Mouse (Mus musculus) cerebellum, adult 11-12 months (tissue): ENCODE measurements around the gene Hexb.
A peak's percentile ranks its signal among the peaks of the same experiment; 100 is the strongest.

Experiments
- DNase-seq: peaks from one replicate; pipeline ENCODE4 v3.0.0; 2022

Hexb gene

GRCm38 (mm10) chr13:97197932-97198562 lies at the start of gene Hexb:
Gene Hexb (minus strand): TSS chr13:97198357.
- DNase-seq = peak; percentile 86

GRCm38 (mm10) chr13:97247754-97248153 lies 49.6 kb upstream of the Hexb start:
- DNase-seq = no peak

GRCm38 (mm10) chr13:97246217-97246616 lies 48.1 kb upstream of the Hexb start:
- DNase-seq = no peak

- DNase-seq = no peak
Observed at GRCm38 (mm10) chr13:97245157-97245556, 47.0 kb upstream of the Hexb start.

GRCm38 (mm10) chr13:97244712-97245105 lies 46.6 kb upstream of the Hexb start:
- no peak for DNase-seq

GRCm38 (mm10) chr13:97243962-97244711 lies 46.0 kb upstream of the Hexb start:
- no peak for DNase-seq

GRCm38 (mm10) chr13:97242716-97243115 lies 44.6 kb upstream of the Hexb start:
- no peak for DNase-seq

GRCm38 (mm10) chr13:97241787-97242280 lies 43.7 kb upstream of the Hexb start:
- no peak for DNase-seq

- peak; percentile 40 for DNase-seq
Observed at GRCm38 (mm10) chr13:97240965-97241786, 43.0 kb upstream of the Hexb start, which contains the start of gene Enc1. Gene Enc1 (plus strand): TSS chr13:97241105.

GRCm38 (mm10) chr13:97240279-97240964 lies 42.3 kb upstream of the Hexb start:
- peak; percentile 33 for DNase-seq

- peak; percentile 26 for DNase-seq
Observed at GRCm38 (mm10) chr13:97239343-97240180, 41.4 kb upstream of the Hexb start.

GRCm38 (mm10) chr13:97238181-97238981 lies 40.2 kb upstream of the Hexb start:
- no peak for DNase-seq

- DNase-seq = no peak
Observed at GRCm38 (mm10) chr13:97237700-97238099, 39.5 kb upstream of the Hexb start.

- DNase-seq = no peak
Observed at GRCm38 (mm10) chr13:97235911-97236310, 37.8 kb upstream of the Hexb start.

- DNase-seq = peak; percentile 51
Observed at GRCm38 (mm10) chr13:97234785-97235417, 36.7 kb upstream of the Hexb start.

GRCm38 (mm10) chr13:97233092-97233491 lies 34.9 kb upstream of the Hexb start:
- no peak for DNase-seq

- no peak for DNase-seq
Observed at GRCm38 (mm10) chr13:97230101-97230500, 31.9 kb upstream of the Hexb start.

GRCm38 (mm10) chr13:97227795-97228194 lies 29.6 kb upstream of the Hexb start:
- no peak for DNase-seq

GRCm38 (mm10) chr13:97225130-97225529 lies 27.0 kb upstream of the Hexb start:
- DNase-seq = no peak

GRCm38 (mm10) chr13:97224341-97224982 lies 26.3 kb upstream of the Hexb start:
- DNase-seq = no peak
